Mouse (Mus musculus): ENCODE results near the gene Zfp784.
"Not testable (repeated sequence)": the region's sequence is repeated elsewhere in the genome, so short reads cannot be mapped to it uniquely, and the experiment has no call there.

The Zfp784 gene

GRCm38 (mm10) chr7:5020685-5021084 is 17.6 kb downstream of the Zfp784 start:
- in situ Hi-C loops (cut with MboI), result no loop called here

GRCm38 (mm10) chr7:5020000-5020681 is 18.1 kb downstream of the Zfp784 start, which contains the start of the genes Zfp865 and Ccdc106:
TSS of gene Zfp865 (plus strand) at chr7:5020376.
TSS of gene Ccdc106 (plus strand) at chr7:5020553.
- in situ Hi-C loops (cut with MboI), result no loop called here

DNA sequence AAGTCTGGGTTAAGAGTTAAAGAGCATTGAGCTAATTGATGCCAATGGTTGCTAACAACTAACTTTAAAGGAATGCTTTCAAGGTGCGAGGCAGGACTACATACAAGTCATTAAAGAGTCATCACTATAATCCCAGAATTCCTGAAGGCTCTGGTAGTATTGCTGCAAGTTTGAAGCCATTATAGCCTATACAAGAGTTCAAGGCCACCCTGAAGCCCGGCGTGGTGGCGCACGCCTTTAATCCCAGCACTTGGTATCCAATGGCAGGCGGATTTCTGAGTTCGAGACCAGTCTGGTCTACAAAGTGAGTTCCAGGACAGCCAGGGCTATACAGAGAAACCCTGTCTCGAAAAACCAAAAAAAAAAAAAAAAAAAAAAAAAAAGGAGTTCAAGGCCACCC is 18.7 kb downstream of the Zfp784 start:
- in situ Hi-C loops (cut with MboI), result not testable (repeated sequence)

DNA sequence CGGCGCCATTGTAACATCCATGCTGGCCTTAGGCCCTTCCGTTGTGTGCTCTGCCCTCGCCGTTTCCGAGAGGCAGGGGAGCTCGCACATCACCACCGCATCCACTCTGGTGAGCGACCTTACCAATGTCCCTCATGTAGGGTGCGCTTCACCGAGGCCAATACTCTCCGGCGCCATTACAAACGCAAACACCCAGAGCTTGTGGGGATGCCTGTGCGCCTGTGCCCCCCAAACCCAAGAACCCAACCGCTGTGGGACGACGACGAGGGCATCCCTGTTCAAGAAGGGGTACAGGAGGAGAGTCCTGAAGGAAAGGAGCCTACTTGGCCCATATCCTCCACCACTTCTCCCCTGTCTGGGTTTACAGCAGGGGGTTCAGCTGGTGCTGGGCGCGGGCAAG is 20.3 kb downstream of the Zfp784 start:
- in situ Hi-C loops (cut with MboI), result no loop called here

- in situ Hi-C loops (cut with MboI), result no loop called here
Measured at GRCm38 (mm10) chr7:5017352-5017751, 20.9 kb downstream of the Zfp784 start.

DNA sequence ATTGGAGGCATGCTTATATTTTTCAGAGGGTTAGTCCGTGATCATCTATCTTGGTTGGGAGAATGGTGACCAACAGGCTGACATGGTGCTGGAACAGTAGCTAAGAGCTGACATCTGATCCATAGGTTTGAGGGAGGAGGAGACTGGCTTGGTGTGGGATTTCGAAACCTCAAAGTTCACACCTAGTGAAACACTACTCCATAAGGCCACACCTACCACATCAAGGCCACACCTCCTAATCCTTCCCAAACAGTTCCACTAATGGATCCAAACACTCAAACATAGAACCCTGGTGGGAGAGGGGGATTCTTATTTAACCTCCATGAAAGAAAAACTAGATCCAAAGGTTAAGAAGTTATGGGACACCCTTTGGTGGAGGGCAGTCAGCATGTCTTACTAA is 21.3 kb downstream of the Zfp784 start:
- in situ Hi-C loops (cut with MboI), result no loop called here

DNA sequence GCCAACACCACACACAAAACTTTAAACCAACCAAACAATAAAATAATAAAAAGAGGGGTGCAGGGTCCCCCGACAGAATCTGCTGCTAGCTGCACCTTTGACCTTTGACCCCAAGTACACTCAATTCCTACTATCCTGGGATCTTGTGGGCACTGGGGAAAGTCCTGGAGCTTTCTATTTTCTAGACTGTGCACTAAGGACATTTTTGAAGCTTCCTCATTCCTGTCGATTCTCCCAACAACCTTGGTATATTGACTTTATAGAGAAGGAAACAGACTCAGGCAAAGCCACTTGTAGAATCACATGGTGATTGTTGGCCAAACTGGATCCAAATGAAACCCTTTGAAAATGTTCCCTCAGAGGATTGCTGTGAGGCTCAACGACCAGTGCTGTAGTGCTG is 22.2 kb downstream of the Zfp784 start:
- in situ Hi-C loops (cut with MboI), result no loop called here

GRCm38 (mm10) chr7:5015118-5016001 is 22.9 kb downstream of the Zfp784 start, which contains the start of gene Gm44973:
TSS of gene Gm44973 (plus strand) at chr7:5015496.
- in situ Hi-C loops (cut with MboI), result no loop called here

DNA sequence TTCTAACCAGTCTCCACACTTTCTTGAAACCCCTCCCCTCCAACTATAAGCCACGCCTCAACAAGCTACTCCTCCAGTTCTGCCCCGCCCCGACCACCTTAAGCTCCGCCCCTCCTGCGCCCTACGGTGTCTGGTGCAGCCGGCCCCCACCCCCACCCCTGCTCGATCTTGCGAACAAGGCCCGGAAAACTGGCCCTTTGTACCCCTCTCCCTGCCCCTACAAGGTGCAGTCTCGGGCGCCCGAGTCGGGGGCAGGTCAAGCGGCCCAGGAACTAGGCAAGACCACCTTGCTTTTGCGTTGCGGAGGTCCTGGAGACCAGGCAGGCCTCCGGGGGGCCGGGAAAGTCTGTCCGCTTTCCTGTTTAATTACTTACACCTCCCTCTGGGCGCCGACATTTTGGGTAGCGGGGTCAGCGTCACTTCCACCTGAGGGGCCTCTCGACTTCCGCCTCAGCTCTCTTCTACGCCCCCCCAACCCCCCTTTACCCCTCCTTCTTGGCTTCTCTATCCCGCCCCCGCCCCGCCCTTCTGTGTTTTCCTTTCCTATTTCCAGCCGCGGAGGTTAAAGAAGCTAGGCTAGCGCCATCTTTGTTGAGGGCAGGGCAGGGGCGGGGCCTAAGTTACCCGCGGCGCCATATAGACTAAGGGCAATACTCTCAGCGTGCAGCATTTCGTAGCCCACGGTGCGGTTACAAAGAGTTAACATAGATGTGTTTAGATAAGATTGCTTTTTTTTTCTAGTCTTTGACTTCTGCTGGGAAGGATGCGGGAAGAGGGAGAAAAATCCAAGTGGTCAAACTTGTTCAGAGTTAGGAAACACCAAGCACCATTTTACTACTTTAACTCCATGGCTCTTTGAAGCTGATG is 23.8 kb downstream of the Zfp784 start, which contains the start of the genes Zfp524 and Fiz1:
Gene Zfp524, plus strand, starts transcription at position 165 of the 867 bp plus-strand sequence.
Gene Fiz1, minus strand, starts transcription at position 447 of the 867 bp plus-strand sequence.
- in situ Hi-C loops (cut with MboI), result loop anchor here (5.0 kb wide), 1 partner anchor 33 kb away; no protein-coding TSS in a partner anchor

- in situ Hi-C loops (cut with MboI), result loop anchor here (5.0 kb wide), 1 partner anchor 34 kb away; no protein-coding TSS in a partner anchor
Measured at GRCm38 (mm10) chr7:5012681-5013513, 25.3 kb downstream of the Zfp784 start.

- in situ Hi-C loops (cut with MboI), result no loop called here
Measured at GRCm38 (mm10) chr7:5008229-5008628, 30.0 kb downstream of the Zfp784 start.

GRCm38 (mm10) chr7:5002876-5003275 is 35.4 kb downstream of the Zfp784 start:
- in situ Hi-C loops (cut with MboI), result not testable (repeated sequence)

DNA sequence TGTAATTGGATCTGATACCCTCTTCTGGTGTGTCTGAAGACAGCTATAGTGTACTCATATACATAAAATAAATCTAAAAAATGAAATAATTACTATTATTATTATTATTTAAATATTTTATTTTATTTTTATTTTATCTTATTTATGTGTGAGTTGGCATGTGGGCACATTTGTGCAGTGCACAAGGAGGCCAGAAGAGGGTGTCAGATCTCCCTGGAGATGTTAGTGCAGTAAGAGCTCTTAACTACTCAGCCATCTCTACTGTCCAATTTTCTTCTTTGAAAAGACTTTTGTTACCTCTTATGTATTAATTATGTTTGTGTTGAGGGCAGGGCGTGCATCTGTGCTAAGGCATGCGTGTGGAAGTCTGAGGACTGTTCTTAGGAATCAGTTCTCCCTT is 38.4 kb downstream of the Zfp784 start:
- in situ Hi-C loops (cut with MboI), result no loop called here

GRCm38 (mm10) chr7:4996934-4997333 is 41.3 kb downstream of the Zfp784 start:
- in situ Hi-C loops (cut with MboI), result no loop called here

- in situ Hi-C loops (cut with MboI), result no loop called here
Measured at GRCm38 (mm10) chr7:4996003-4996895, 42.0 kb downstream of the Zfp784 start, which contains the start of gene Zfp579. TSS of gene Zfp579 (minus strand) at chr7:4996158.

GRCm38 (mm10) chr7:4995268-4996002 is 42.8 kb downstream of the Zfp784 start:
- in situ Hi-C loops (cut with MboI), result no loop called here

GRCm38 (mm10) chr7:4993999-4994788 is 44.1 kb downstream of the Zfp784 start:
- in situ Hi-C loops (cut with MboI), result no loop called here
